Mouse (Mus musculus): ENCODE measurements around the gene Stag3.

DNA sequence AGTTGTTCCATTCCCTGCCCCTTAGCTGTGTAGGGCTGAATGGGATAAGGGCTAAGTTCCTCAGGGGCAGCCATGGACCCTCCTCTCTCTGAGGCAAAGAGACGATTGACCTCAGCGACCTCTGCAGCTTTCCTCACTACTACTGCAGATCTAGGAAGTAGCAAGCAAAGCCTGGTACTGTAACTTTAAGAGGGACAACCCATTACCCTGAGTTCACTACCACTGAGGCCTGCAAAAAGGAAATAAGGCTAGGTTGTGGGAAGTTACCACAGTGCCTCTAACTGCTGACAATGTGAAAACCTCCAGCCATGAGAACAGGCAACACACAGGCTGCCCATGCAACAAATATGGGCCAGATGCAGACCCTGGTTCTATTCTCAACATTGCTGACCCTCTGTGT is 61.6 kb downstream of the Stag3 start, which contains the start of gene Pvrig:
- TF ChIP-seq CTCF (IDR thresholded peaks at IDR 0.05; ENCODE audit: control insufficient read depth, insufficient read depth, insufficient read length) (no peak), MYOD1 (IDR thresholded peaks at IDR 0.05; ENCODE audit: control insufficient read depth, insufficient read length, low read depth) (no peak), MAX (IDR thresholded peaks at IDR 0.05) (no peak), USF1 (IDR thresholded peaks at IDR 0.05; ENCODE audit: low read depth) (no peak)
